Mouse (Mus musculus) forebrain, embryonic 11.5 days (tissue): ENCODE data around the gene Sin3b. TPM values are rescaled to one million over a fixed set of nuclear protein-coding genes. Genes with fewer than 3 reads are reported as not detected.
A peak's percentile ranks its signal among the peaks of the same experiment; 100 is the strongest.
"Not testable (repeated sequence)": the region's sequence is repeated elsewhere in the genome, so short reads cannot be mapped to it uniquely, and the experiment has no call there.

Experiments used
- ATAC-seq: fragments of 200-750 bp; cut with Nextera tagmentation; replicated peaks from 2 replicates; pipeline ENCODE4 v1.8.0; 2017; ENCODE audit warnings: moderate TSS enrichment; ENCODE audit not compliant: low FRiP score
- DNase-seq: peaks from one replicate; pipeline ENCODE4 v3.0.0-alpha.2; 2017; ENCODE audit warnings: low spot score
- H3K27ac ChIP-seq: fragments of 300-500 bp; sonication (generic); 2 replicates; pipeline ENCODE4 v1.5.1; 2014; ENCODE audit warnings: low read depth, low read length
- H3K27me3 ChIP-seq: fragments of 300-500 bp; sonication (generic); 2 replicates; pipeline ENCODE4 v1.6.1; 2014; ENCODE audit warnings: mild to moderate bottlenecking, low read length, mixed read lengths; ENCODE audit not compliant: control insufficient read depth, insufficient read depth
- H3K36me3 ChIP-seq: fragments of 300-500 bp; sonication (generic); 2 replicates; pipeline ENCODE4 v1.6.1; 2014; ENCODE audit warnings: mild to moderate bottlenecking, low read length, moderate library complexity, mixed read lengths; ENCODE audit not compliant: control insufficient read depth, insufficient read depth
- H3K4me1 ChIP-seq: fragments of 300-500 bp; sonication (generic); replicated peaks from 2 replicates; pipeline ENCODE4 v1.6.1; 2014; ENCODE audit warnings: low read length, mixed read lengths; ENCODE audit not compliant: control insufficient read depth, insufficient read depth
- H3K4me2 ChIP-seq: fragments of 300-500 bp; sonication (generic); 2 replicates; pipeline ENCODE4 v1.6.1; 2014; ENCODE audit warnings: low read depth, mild to moderate bottlenecking, low read length, moderate library complexity, mixed read lengths; ENCODE audit not compliant: severe bottlenecking
- H3K4me3 ChIP-seq: fragments of 300-500 bp; sonication (generic); 2 replicates; pipeline ENCODE4 v1.5.1; 2014; ENCODE audit warnings: low read depth, low read length
- H3K9ac ChIP-seq: fragments of 300-500 bp; sonication (generic); 2 replicates; pipeline ENCODE4 v1.6.1; 2014; ENCODE audit warnings: low read length
- H3K9me3 ChIP-seq: fragments of 300-500 bp; sonication (generic); 2 replicates; pipeline ENCODE4 v1.6.1; 2016; ENCODE audit warnings: low read length, mixed read lengths; ENCODE audit not compliant: control insufficient read depth
- WGBS: fragments of 180-500 bp; shearing (Covaris S2); extraction: QIAGEN DNeasy Blood & Tissue Kit; methylation state at CpG from one replicate; pipeline ENCODE4 v1.1.7; 2014; 5-methylcytosine and 5-hydroxymethylcytosine counted together
- polyA plus RNA-seq: library from polyadenylated mRNA; unstranded; fragments of >200 nt; fragmentation: Nextera tagmentation; extraction: Ambion mirVana; gene quantifications from 2 replicates; pipeline ENCODE4 v1.2.1, GENCODE M21; 2014

The Sin3b gene
- polyA plus RNA-seq: 145 and 158 TPM in 2 replicates

DNA sequence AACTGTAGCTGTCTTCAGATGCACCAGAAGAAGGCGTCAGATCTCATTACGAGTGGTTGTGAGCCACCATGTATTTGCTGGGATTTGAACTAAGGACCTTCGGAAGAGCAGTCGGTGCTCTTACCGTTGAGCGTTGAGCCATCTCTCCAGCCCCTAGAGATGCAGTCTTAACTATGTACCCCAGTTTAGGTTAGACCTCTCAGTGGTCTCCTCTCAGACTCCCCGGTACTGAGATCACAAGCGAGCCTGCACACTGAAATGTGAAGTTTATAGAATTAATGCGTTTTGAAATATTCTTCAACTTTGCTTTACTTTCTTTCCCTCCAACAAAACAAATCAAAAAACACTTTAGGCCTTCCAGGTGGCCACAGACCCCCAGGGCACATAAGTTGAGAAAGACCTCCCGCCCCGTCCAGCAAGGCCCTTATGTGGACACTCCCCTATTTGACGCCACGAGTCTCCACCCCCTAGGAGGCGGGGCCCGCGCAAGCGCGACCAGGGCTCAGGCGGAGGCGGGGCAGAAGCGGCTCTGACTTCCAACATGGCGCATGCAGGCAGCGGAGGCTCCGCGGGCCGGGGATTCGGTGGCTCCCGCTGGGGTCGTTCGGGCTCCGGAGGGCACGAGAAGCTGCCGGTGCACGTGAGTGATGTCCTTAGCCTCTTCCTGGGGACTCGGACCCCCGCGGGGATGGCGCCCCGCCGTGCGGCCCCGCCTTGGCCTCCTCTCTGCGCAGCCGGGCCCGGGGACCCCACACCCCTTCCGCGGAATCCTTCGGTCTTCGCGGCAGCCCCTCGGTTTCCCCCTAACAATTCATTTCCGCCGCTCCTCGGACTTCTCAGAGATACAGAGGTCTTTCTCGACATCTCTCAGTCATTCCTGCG lies at the start of gene Sin3b:
Gene Sin3b (plus strand): TSS at position 517 of the 882 bp plus-strand sequence.
- DNase-seq (peak; percentile 96), ATAC-seq (peak; percentile 99)
- Histone ChIP-seq H3K4me2 (peak within 1 kb of the TSS; percentile 95), H3K4me1 (peaks cover 4% of the 10 kb centered on the region), H3K9ac (peak within 1 kb of the TSS; percentile 91), H3K27me3 (no peaks in the 10 kb centered on the region), H3K36me3 (peaks cover 5% of the 10 kb centered on the region; the same call in 1 of the 2 replicates), H3K9me3 (no peaks in the 10 kb centered on the region), H3K27ac (no peak within 1 kb of the TSS), H3K4me3 (peak within 1 kb of the TSS; percentile 90)
- WGBS: 13% methylated on average over 56 of the region's 56 CpGs

DNA sequence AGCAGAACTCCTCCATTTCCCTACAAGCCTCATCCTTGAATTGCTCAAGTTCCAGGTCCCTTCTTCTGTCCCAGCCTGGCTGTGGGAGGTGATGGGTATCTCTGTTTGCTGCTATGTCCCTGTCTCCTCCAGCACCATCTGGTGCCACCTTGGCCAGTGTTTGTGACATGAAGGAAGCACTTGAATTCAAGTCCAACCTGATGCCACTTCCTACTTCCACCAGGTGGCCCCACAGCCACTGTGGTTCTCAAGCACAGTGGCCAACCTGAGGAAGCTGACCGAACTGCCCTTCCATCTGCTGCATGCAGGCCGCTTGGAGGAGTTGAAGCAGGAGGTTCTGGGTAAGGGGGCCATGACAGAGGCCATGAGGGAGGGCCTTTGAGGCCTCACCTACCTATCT lies 48.9 kb upstream of the Sin3b start:
- Histone ChIP-seq H3K36me3 (no peaks in the 10 kb centered on the region), H3K9ac (no peak overlapping the region), H3K9me3 (no peaks in the 10 kb centered on the region), H3K27me3 (no peaks in the 10 kb centered on the region), H3K4me2 (no peak overlapping the region), H3K4me3 (no peak overlapping the region), H3K4me1 (no peaks in the 10 kb centered on the region), H3K27ac (no peak overlapping the region)
- ATAC-seq (no peak), DNase-seq (no peak)
- WGBS: 82% methylated on average over 2 of the region's 2 CpGs

DNA sequence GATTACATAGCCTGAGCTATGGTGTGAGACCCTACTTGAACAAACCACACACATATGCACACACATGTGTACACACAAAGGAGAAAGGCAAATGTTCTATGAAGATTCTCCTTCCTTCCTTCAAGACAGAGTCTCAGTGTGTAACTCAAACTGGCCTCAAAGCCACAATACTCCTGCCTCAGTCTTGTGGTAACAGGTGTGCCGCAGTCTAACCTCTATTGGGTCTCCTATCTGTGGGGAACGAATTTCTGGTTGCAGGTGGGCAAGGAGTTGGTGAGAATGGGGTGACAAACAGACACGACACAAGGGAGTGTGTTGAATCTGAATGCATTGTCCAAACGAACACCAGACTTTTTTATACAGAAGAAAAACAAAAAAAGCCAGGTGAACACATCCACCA lies 46.6 kb upstream of the Sin3b start:
- no peak overlapping the region for H3K27ac ChIP-seq
- no peak overlapping the region for H3K9ac ChIP-seq
- H3K4me1 ChIP-seq: no peaks in the 10 kb centered on the region
- no peak for ATAC-seq
- no peak overlapping the region for H3K4me2 ChIP-seq
- no peak for DNase-seq
- no peak overlapping the region for H3K4me3 ChIP-seq
- no peaks in the 10 kb centered on the region for H3K36me3 ChIP-seq
- H3K9me3 ChIP-seq: no peaks in the 10 kb centered on the region
- 61% methylated on average over 4 of the region's 4 CpGs for WGBS
- no peaks in the 10 kb centered on the region for H3K27me3 ChIP-seq

- 54% methylated on average over 2 of the region's 2 CpGs for WGBS
- not testable (repeated sequence) for H3K9me3 ChIP-seq, DNase-seq, H3K4me1 ChIP-seq, H3K9ac ChIP-seq, H3K4me2 ChIP-seq, H3K27ac ChIP-seq, H3K36me3 ChIP-seq, H3K27me3 ChIP-seq, ATAC-seq, H3K4me3 ChIP-seq
Observed at GRCm38 (mm10) chr8:72676844-72677243, 46.2 kb upstream of the Sin3b start.

DNA sequence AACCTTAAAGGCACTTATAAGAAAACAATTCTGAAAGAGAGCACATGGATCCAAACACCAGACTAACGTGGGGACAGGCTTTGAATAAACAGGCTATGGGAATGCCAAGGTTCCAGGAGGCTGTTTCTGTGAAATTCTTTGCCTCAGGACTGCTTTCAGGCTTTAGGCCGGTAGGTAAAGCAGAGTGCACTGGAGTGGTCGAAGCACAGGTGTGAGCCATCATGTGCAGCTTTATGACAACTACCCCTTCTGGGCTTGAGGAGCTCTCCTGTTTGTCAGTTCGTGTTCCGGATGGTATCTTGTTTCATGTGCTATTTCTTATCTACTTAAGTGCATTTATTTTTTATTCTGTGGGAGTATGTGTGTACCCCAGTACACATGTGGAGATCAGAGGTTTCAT lies 45.8 kb upstream of the Sin3b start:
- ATAC-seq: no peak
- Histone ChIP-seq H3K4me3 (no peak overlapping the region), H3K9me3 (no peaks in the 10 kb centered on the region), H3K27me3 (no peaks in the 10 kb centered on the region), H3K4me2 (no peak overlapping the region), H3K27ac (no peak overlapping the region), H3K4me1 (no peaks in the 10 kb centered on the region), H3K36me3 (no peaks in the 10 kb centered on the region), H3K9ac (no peak overlapping the region)
- no peak for DNase-seq
- WGBS: 67% methylated on average over 5 of the region's 5 CpGs

- no peak overlapping the region for H3K4me2 ChIP-seq
- H3K27me3 ChIP-seq: no peaks in the 10 kb centered on the region
- H3K9me3 ChIP-seq: no peaks in the 10 kb centered on the region
- no peak overlapping the region for H3K4me3 ChIP-seq
- H3K9ac ChIP-seq: no peak overlapping the region
- WGBS: 8% methylated on average over 3 of the region's 3 CpGs
- H3K4me1 ChIP-seq: no peaks in the 10 kb centered on the region
- H3K36me3 ChIP-seq: no peaks in the 10 kb centered on the region
- peak; percentile 51; the same call in 1 of the 2 replicates for ATAC-seq
- peak; percentile 77 for DNase-seq
- no peak overlapping the region for H3K27ac ChIP-seq
Observed at GRCm38 (mm10) chr8:72680133-72680532, 43.0 kb upstream of the Sin3b start.

- no peak for DNase-seq
- Histone ChIP-seq H3K9ac (no peak overlapping the region), H3K27me3 (no peaks in the 10 kb centered on the region), H3K36me3 (no peaks in the 10 kb centered on the region), H3K4me2 (no peak overlapping the region), H3K27ac (no peak overlapping the region), H3K4me1 (no peaks in the 10 kb centered on the region), H3K4me3 (no peak overlapping the region), H3K9me3 (no peaks in the 10 kb centered on the region)
- no peak for ATAC-seq
- 96% methylated on average over 4 of the region's 4 CpGs for WGBS
Observed at GRCm38 (mm10) chr8:72682051-72682687, 40.9 kb upstream of the Sin3b start.

DNA sequence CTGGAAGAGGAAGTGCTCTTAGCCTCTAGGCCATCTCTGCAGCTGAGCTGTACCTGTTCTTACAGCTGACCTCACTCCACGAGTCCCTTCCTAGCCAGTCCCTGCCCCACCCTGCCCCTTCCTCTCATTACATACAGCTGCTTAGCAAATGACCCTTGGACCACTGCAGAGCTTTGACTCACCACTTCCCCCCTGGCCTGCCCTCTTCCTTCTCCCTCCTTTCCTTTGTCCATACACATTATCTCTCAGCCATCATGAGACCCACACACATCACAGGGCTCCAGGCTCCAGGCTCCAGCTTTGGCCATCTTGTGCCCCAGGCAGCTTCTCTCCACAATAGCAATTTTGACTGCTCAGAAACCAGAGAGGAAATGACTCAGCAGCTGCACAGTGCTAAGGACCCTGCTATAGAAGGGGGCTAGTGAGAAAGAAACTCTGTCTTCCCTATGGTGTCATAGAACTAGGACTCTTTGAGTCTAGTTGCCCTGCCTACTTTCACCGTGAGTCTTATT lies 40.0 kb upstream of the Sin3b start:
- DNase-seq (no peak), ATAC-seq (no peak)
- no peak overlapping the region for H3K9ac ChIP-seq
- no peaks in the 10 kb centered on the region for H3K4me1 ChIP-seq
- no peak overlapping the region for H3K4me2 ChIP-seq
- WGBS: 48% methylated on average over 2 of the region's 2 CpGs
- no peaks in the 10 kb centered on the region for H3K27me3 ChIP-seq
- H3K36me3 ChIP-seq: no peaks in the 10 kb centered on the region
- no peak overlapping the region for H3K27ac ChIP-seq
- H3K9me3 ChIP-seq: no peaks in the 10 kb centered on the region
- no peak overlapping the region for H3K4me3 ChIP-seq
